Mouse (Mus musculus) lung, adult 2 months (tissue): ENCODE data around the gene Dok7.

Experiments used
- CTCF ChIP-seq: fragments of 200-500 bp; IDR thresholded peaks from 2 replicates; pipeline ENCODE4 v1.5.1; 2011; ENCODE audit warnings: mild to moderate bottlenecking, low read length, control low read depth; ENCODE audit not compliant: insufficient read depth
- POLR2A ChIP-seq: fragments of 200-500 bp; IDR thresholded peaks from 2 replicates; pipeline ENCODE4 v1.6.1; 2011; ENCODE audit warnings: low read depth, mild to moderate bottlenecking, control low read depth, low read length, borderline replicate concordance; ENCODE audit errors: extremely low read depth

- TF ChIP-seq CTCF (peak; percentile 43), POLR2A (no peak)
Observed at GRCm38 (mm10) chr5:35033068-35033467, 23.5 kb upstream of the Dok7 start.
